Comparison of ENCODE assay signal across 22 mouse cellular contexts in the genomic region with DNA sequence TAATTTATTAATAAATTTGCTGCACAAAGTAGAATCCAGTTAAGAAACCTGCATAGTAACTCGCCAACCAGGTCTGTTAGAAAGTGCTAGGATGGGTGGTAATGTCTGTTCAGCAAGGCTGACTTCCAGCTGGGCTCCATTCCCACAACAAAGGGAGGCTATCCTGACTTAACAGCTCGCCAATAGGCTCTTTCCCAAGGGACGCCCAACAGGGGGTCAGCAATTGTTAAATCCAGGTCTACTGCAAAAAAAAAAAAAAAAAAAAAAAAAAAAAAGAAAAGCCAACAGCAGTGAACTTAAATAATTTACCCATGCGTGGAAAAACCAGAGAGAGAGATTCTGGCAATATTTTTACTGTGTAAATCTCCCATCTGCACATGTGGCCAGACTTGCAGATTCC. TPM values are rescaled to one million over a fixed set of nuclear protein-coding genes. Genes with fewer than 3 reads are reported as not detected.
DNase-seq lines count a peak whose midpoint lies in the region; ATAC-seq and TF ChIP-seq lines count a peak whose summit lies in the region.
"Had no signal": no experiment of that assay in that cellular context is flagged by ENCODE, and none has a peak within 500 bp of the region (broad histone marks: within the 10 kb centered on the region; RNA-seq: fewer than 3 reads in every experiment).

No protein-coding gene starts in this region.

- peaks cover 38% of the 10 kb centered on the region for H3K4me1 ChIP-seq in E14TG2a.4 (replicated peaks; ENCODE audit: low read depth, low read length)
- H3K4me1 ChIP-seq in heart, embryonic 12.5 days (replicated peaks) = no peaks in the 10 kb centered on the region
- H3K4me1 ChIP-seq: forebrain, embryonic 13.5 days; heart, embryonic 13.5 days; hindbrain, embryonic 13.5 days had no signal

- peak; percentile 8 for DNase-seq in left cerebral cortex, postnatal 4 days
- no peak for DNase-seq in left cerebral cortex, postnatal 36 days (ENCODE audit: low spot score in 2 of 2)
- DNase-seq in ES-CJ7 (ENCODE audit: low read depth, low spot score) = peak; percentile 98
- peak; percentile 75 for DNase-seq in WW6 (ENCODE audit: low read depth, low spot score)
- no peak for DNase-seq in kidney, postnatal 36 days
- no peak for DNase-seq in kidney, postnatal 10 days
- DNase-seq: adrenal gland, adult 8-10 months; adrenal gland, postnatal 36 days; cerebellum, adult 2 months; cerebellum, postnatal 25 days; gastrocnemius, postnatal 36 days; heart, adult 11 months; heart, postnatal 36 days; kidney, adult 11 months had no signal

- no peak overlapping the region for H3K4me2 ChIP-seq in heart, embryonic 12.5 days
- H3K4me2 ChIP-seq: embryonic facial prominence, embryonic 13.5 days; forebrain, embryonic 13.5 days; heart, embryonic 13.5 days; hindbrain, embryonic 13.5 days had no signal

- H3K27ac ChIP-seq in heart, embryonic 12.5 days (ENCODE audit: poor library complexity, severe bottlenecking) = no peak overlapping the region
- H3K27ac ChIP-seq: embryonic facial prominence, embryonic 13.5 days; forebrain, embryonic 13.5 days; heart, embryonic 13.5 days; hindbrain, embryonic 13.5 days; hindbrain, postnatal 0 days had no signal

- WGBS in heart, embryonic 12.5 days = 15% methylated on average over 4 of the region's 4 CpGs

- no peaks in the 10 kb centered on the region for H3K27me3 ChIP-seq in E14TG2a.4 (ENCODE audit: insufficient read depth, low read length)
- no peaks in the 10 kb centered on the region for H3K27me3 ChIP-seq in heart, embryonic 12.5 days (replicated peaks)
- H3K27me3 ChIP-seq: embryonic facial prominence, embryonic 13.5 days; forebrain, embryonic 13.5 days; heart, embryonic 13.5 days; hindbrain, embryonic 13.5 days had no signal

- TF ChIP-seq CTCF in E14TG2a.4 (conservative IDR thresholded peaks at IDR 0.05; ENCODE audit: low read length) = no peak

- intact Hi-C loops in left cerebral cortex, postnatal 4 days (cut with DNase I) = no loop called here
- intact Hi-C loops in left cerebral cortex, postnatal 36 days (cut with DNase I) = no loop called here

- H3K4me3 ChIP-seq in E14TG2a.4 (replicated peaks; ENCODE audit: low read length) = peak overlapping the region; percentile 41; the same call in 1 of the 2 replicates
- no peak overlapping the region for H3K4me3 ChIP-seq in heart, embryonic 12.5 days
- H3K4me3 ChIP-seq: embryonic facial prominence, embryonic 13.5 days; forebrain, embryonic 13.5 days; heart, embryonic 13.5 days; hindbrain, embryonic 13.5 days had no signal

- no peaks in the 10 kb centered on the region for H3K36me3 ChIP-seq in E14TG2a.4 (ENCODE audit: insufficient read depth, low read length)
- no peaks in the 10 kb centered on the region for H3K36me3 ChIP-seq in heart, embryonic 12.5 days
- H3K36me3 ChIP-seq: embryonic facial prominence, embryonic 13.5 days; G1E; heart, embryonic 13.5 days; hindbrain, embryonic 13.5 days had no signal

- no peak for ATAC-seq in heart, embryonic 12.5 days (ENCODE audit: insufficient number of reproducible peaks, low FRiP score)
- ATAC-seq: forebrain, embryonic 13.5 days; hindbrain, postnatal 0 days had no signal

- no peaks in the 10 kb centered on the region for H3K9me3 ChIP-seq in E14TG2a.4 (ENCODE audit: low read length)
- no peaks in the 10 kb centered on the region for H3K9me3 ChIP-seq in heart, embryonic 12.5 days (replicated peaks)
- H3K9me3 ChIP-seq: embryonic facial prominence, embryonic 13.5 days; forebrain, embryonic 13.5 days; G1E; heart, embryonic 13.5 days; hindbrain, embryonic 13.5 days had no signal

- no peak overlapping the region for H3K9ac ChIP-seq in heart, embryonic 12.5 days
- H3K9ac ChIP-seq: embryonic facial prominence, embryonic 13.5 days; forebrain, embryonic 13.5 days; heart, embryonic 13.5 days; hindbrain, embryonic 13.5 days had no signal

RNA-seq across cellular contexts. Expression of a gene that starts 9.0 kb away (rescaled TPM):
- 10 to 100 TPM; 20.9 to 23.7 TPM for total RNA-seq in left cerebral cortex, postnatal 4 days (2021)
- total RNA-seq in left cerebral cortex, postnatal 36 days (2021) = 10 to 100 TPM; 19.8 to 23.3 TPM
- 3.8 and 4.0 TPM in 2 replicates for polyA plus RNA-seq in heart, embryonic 12.5 days (2016; fragmentation: Nextera tagmentation; extraction: Ambion mirVana)

Comparison
In these comparisons a context has a peak if more than half of its experiments do, and no peak if none do; other contexts are left out.
1. DNase-seq: peak in left cerebral cortex, postnatal 4 days (single experiment), ES-CJ7 (single experiment) and WW6 (single experiment); none in left cerebral cortex, postnatal 36 days (0 of 2), kidney, postnatal 36 days (0 of 2) and kidney, postnatal 10 days (single experiment).